Mouse (Mus musculus) neural tube, embryonic 10.5 days (tissue): ENCODE measurements around the gene Mettl8.
A peak's percentile ranks its signal among the peaks of the same experiment; 100 is the strongest.

Source experiments
- DNase-seq: peaks from one replicate; pipeline ENCODE4 v3.0.0-alpha.2; 2017; ENCODE audit warnings: low spot score; ENCODE audit errors: extremely low spot score

Mettl8 gene

GRCm38 (mm10) chr2:71055300-71056114, at the start of gene Mettl8, which contains the start of gene Dcaf17:
Gene Mettl8, minus strand, starts transcription at chr2:71055583.
Gene Dcaf17, plus strand, starts transcription at chr2:71055328.
- peak; percentile 91 for DNase-seq

- no peak for DNase-seq
Observed at GRCm38 (mm10) chr2:71104696-71105095, 49.3 kb upstream of the Mettl8 start.

GRCm38 (mm10) chr2:71103292-71103680, 47.9 kb upstream of the Mettl8 start:
- no peak for DNase-seq

GRCm38 (mm10) chr2:71102621-71103291, 47.4 kb upstream of the Mettl8 start:
- DNase-seq, result no peak

- no peak for DNase-seq
Observed at GRCm38 (mm10) chr2:71096170-71096569, 40.8 kb upstream of the Mettl8 start.

GRCm38 (mm10) chr2:71090660-71091445, 35.5 kb upstream of the Mettl8 start:
- DNase-seq, result no peak

- no peak for DNase-seq
Observed at GRCm38 (mm10) chr2:71089766-71090165, 34.4 kb upstream of the Mettl8 start.

GRCm38 (mm10) chr2:71083454-71084193, 28.2 kb upstream of the Mettl8 start:
- no peak for DNase-seq

GRCm38 (mm10) chr2:71082416-71082815, 27.0 kb upstream of the Mettl8 start:
- DNase-seq, result no peak

GRCm38 (mm10) chr2:71073828-71074227, 18.4 kb upstream of the Mettl8 start:
- no peak for DNase-seq

GRCm38 (mm10) chr2:71073330-71073729, 17.9 kb upstream of the Mettl8 start:
- no peak for DNase-seq

- no peak for DNase-seq
Observed at GRCm38 (mm10) chr2:71071601-71072000, 16.2 kb upstream of the Mettl8 start.

GRCm38 (mm10) chr2:71056115-71056835, 892 bp upstream of the Mettl8 start:
- no peak for DNase-seq

GRCm38 (mm10) chr2:71054716-71055115, 667 bp downstream of the Mettl8 start:
- DNase-seq, result no peak

GRCm38 (mm10) chr2:71050511-71050910, 4.9 kb downstream of the Mettl8 start:
- DNase-seq, result no peak

- no peak for DNase-seq
Observed at GRCm38 (mm10) chr2:71048896-71049295, 6.5 kb downstream of the Mettl8 start.

GRCm38 (mm10) chr2:71046751-71047320, 8.5 kb downstream of the Mettl8 start:
- no peak for DNase-seq

- DNase-seq, result no peak
Observed at GRCm38 (mm10) chr2:71046151-71046550, 9.2 kb downstream of the Mettl8 start.

- peak; percentile 66 for DNase-seq
Observed at GRCm38 (mm10) chr2:71039522-71040121, 15.8 kb downstream of the Mettl8 start.

- no peak for DNase-seq
Observed at GRCm38 (mm10) chr2:71037447-71037846, 17.9 kb downstream of the Mettl8 start.
